12 mouse cellular contexts compared by ENCODE assay signal in genomic region chr10:61624771-61625170, GRCm38 (mm10). TPM values are rescaled to one million over a fixed set of nuclear protein-coding genes. Genes with fewer than 3 reads are reported as not detected.
DNase-seq lines count a peak whose midpoint lies in the region; ATAC-seq and TF ChIP-seq lines count a peak whose summit lies in the region.
"Had no signal": no experiment of that assay in that cellular context is flagged by ENCODE, and none has a peak within 500 bp of the region (broad histone marks: within the 10 kb centered on the region; RNA-seq: fewer than 3 reads in every experiment).

No protein-coding gene starts in this region.

- no peaks in the 10 kb centered on the region for H3K9me3 ChIP-seq in kidney, embryonic 15.5 days (replicated peaks)
- H3K9me3 ChIP-seq in forebrain, embryonic 13.5 days (replicated peaks) = no peaks in the 10 kb centered on the region
- no peaks in the 10 kb centered on the region for H3K9me3 ChIP-seq in midbrain, embryonic 14.5 days (ENCODE audit: control insufficient read depth, low read length)

- H3K27ac ChIP-seq in kidney, embryonic 15.5 days = no peak overlapping the region
- no peak overlapping the region for H3K27ac ChIP-seq in cortical plate, adult 2 months (ENCODE audit: insufficient read depth, low read length)
- H3K27ac ChIP-seq in forebrain, embryonic 13.5 days = no peak overlapping the region
- no peak overlapping the region for H3K27ac ChIP-seq in midbrain, embryonic 14.5 days (replicated peaks; ENCODE audit: low read depth, low read length)
- H3K27ac ChIP-seq: layer of hippocampus, adult 2 months had no signal

- H3K36me3 ChIP-seq in kidney, embryonic 15.5 days = no peaks in the 10 kb centered on the region
- H3K36me3 ChIP-seq in forebrain, embryonic 13.5 days (ENCODE audit: poor library complexity, severe bottlenecking) = no peaks in the 10 kb centered on the region
- H3K36me3 ChIP-seq in midbrain, embryonic 14.5 days (ENCODE audit: control insufficient read depth, insufficient read depth, low read length) = no peaks in the 10 kb centered on the region

- TF ChIP-seq CTCF in cortical plate, adult 2 months (IDR thresholded peaks at IDR 0.05; ENCODE audit: extremely low read depth, insufficient read depth, low read length) = no peak

- H3K4me2 ChIP-seq in kidney, embryonic 15.5 days = peak overlapping the region; percentile 82
- H3K4me2 ChIP-seq in forebrain, embryonic 13.5 days = 0 out of 2 replicates have a peak overlapping the region, but pooled peaks have one; percentile 76
- peak overlapping the region; percentile 74 for H3K4me2 ChIP-seq in midbrain, embryonic 14.5 days (ENCODE audit: low read length)

- H3K27me3 ChIP-seq in kidney, embryonic 15.5 days = peaks cover 39% of the 10 kb centered on the region
- H3K27me3 ChIP-seq in forebrain, embryonic 13.5 days = peaks cover 59% of the 10 kb centered on the region
- H3K27me3 ChIP-seq in midbrain, embryonic 14.5 days (ENCODE audit: control insufficient read depth, insufficient read depth, low read length) = peaks cover 14% of the 10 kb centered on the region; the same call in 1 of the 2 replicates

- 14% methylated on average over 5 of the region's 5 CpGs for WGBS in kidney, embryonic 15.5 days
- 25% methylated on average over 5 of the region's 5 CpGs for WGBS in forebrain, embryonic 13.5 days
- WGBS in midbrain, embryonic 14.5 days = 26% methylated on average over 5 of the region's 5 CpGs

- ATAC-seq in kidney, embryonic 15.5 days (replicated peaks; ENCODE audit: low FRiP score) = no peak
- ATAC-seq in forebrain, embryonic 13.5 days = no peak
- no peak for ATAC-seq in midbrain, embryonic 14.5 days (ENCODE audit: low FRiP score, low TSS enrichment)

- peak overlapping the region; percentile 11; the same call in 1 of the 2 replicates for H3K9ac ChIP-seq in kidney, embryonic 15.5 days
- no peak overlapping the region for H3K9ac ChIP-seq in forebrain, embryonic 13.5 days
- H3K9ac ChIP-seq in midbrain, embryonic 14.5 days (replicated peaks; ENCODE audit: low read length) = no peak overlapping the region; the same call in 1 of the 2 replicates

- DNase-seq in kidney, adult 11 months = no peak
- DNase-seq in midbrain, embryonic 14.5 days = no peak
- DNase-seq in left cerebral cortex, adult 9 months (ENCODE audit: low spot score in 2 of 2) = no peak
- no peak for DNase-seq in ovary, adult 18-20 months (ENCODE audit: low spot score)
- DNase-seq in spleen, postnatal 14 days (ENCODE audit: low spot score in 2 of 2) = no peak
- DNase-seq: lung, postnatal 36 days; thymus, adult 2 months had no signal

- H3K4me1 ChIP-seq in kidney, embryonic 15.5 days = peaks cover 22% of the 10 kb centered on the region
- no peaks in the 10 kb centered on the region for H3K4me1 ChIP-seq in cortical plate, adult 2 months (ENCODE audit: control insufficient read depth, insufficient read depth, low read length)
- H3K4me1 ChIP-seq in forebrain, embryonic 13.5 days = peaks cover 12% of the 10 kb centered on the region
- peaks cover 12% of the 10 kb centered on the region; the same call in 1 of the 2 replicates for H3K4me1 ChIP-seq in midbrain, embryonic 14.5 days (ENCODE audit: control insufficient read depth, insufficient read depth, low read length)

- peak overlapping the region; percentile 42; the same call in 1 of the 2 replicates for H3K4me3 ChIP-seq in kidney, embryonic 15.5 days (replicated peaks)
- H3K4me3 ChIP-seq in cortical plate, adult 2 months (ENCODE audit: insufficient read depth, low read length) = peak overlapping the region; percentile 46; the same call in 1 of the 2 replicates
- H3K4me3 ChIP-seq in forebrain, embryonic 13.5 days = peak overlapping the region; percentile 45; the same call in 1 of the 2 replicates
- H3K4me3 ChIP-seq in midbrain, embryonic 14.5 days (replicated peaks; ENCODE audit: low read depth, low read length) = peak overlapping the region; percentile 39; the same call in 1 of the 2 replicates

- no peak for TF ChIP-seq POLR2A in cortical plate, adult 2 months (IDR thresholded peaks at IDR 0.05; ENCODE audit: extremely low read depth, insufficient read depth, low read length)

RNA-seq across cellular contexts. Expression of gene Ppa1, which starts 23.6 kb away (rescaled TPM):
- 193 and 202 TPM in 2 replicates for polyA plus RNA-seq in kidney, embryonic 15.5 days (2015; fragmentation: Nextera tagmentation; extraction: Ambion mirVana)
- 98.7 and 108 TPM in 2 replicates for polyA plus RNA-seq in cortical plate, adult 2 months (2012; rRNA removed)
- polyA plus RNA-seq in forebrain, embryonic 13.5 days (2015; fragmentation: Nextera tagmentation; extraction: Ambion mirVana) = 285 and 287 TPM in 2 replicates
- 205 and 216 TPM in 2 replicates for polyA plus RNA-seq in midbrain, embryonic 14.5 days (2014; fragmentation: Nextera tagmentation; extraction: Ambion mirVana)

RNA-seq across cellular contexts. Expression of gene Npffr1, which starts 29.5 kb away (rescaled TPM):
- polyA plus RNA-seq in kidney, embryonic 15.5 days (2015; fragmentation: Nextera tagmentation; extraction: Ambion mirVana) = 0.12 and 0.21 TPM in 2 replicates
- polyA plus RNA-seq in cortical plate, adult 2 months (2012; rRNA removed) = 0.35 and 0.57 TPM in 2 replicates
- polyA plus RNA-seq in forebrain, embryonic 13.5 days (2015; fragmentation: Nextera tagmentation; extraction: Ambion mirVana) = 0.24 and 0.36 TPM in 2 replicates
- polyA plus RNA-seq in midbrain, embryonic 14.5 days (2014; fragmentation: Nextera tagmentation; extraction: Ambion mirVana) = 0.87 and 0.98 TPM in 2 replicates
- polyA plus RNA-seq: liver, adult 2 months had no signal

RNA-seq across cellular contexts. Expression of gene Sar1a, which starts 55.3 kb away (rescaled TPM):
- polyA plus RNA-seq in kidney, embryonic 15.5 days (2015; fragmentation: Nextera tagmentation; extraction: Ambion mirVana) = 225 and 236 TPM in 2 replicates
- polyA plus RNA-seq in cortical plate, adult 2 months (2012; rRNA removed) = 106 and 108 TPM in 2 replicates
- polyA plus RNA-seq in forebrain, embryonic 13.5 days (2015; fragmentation: Nextera tagmentation; extraction: Ambion mirVana) = 205 and 216 TPM in 2 replicates
- polyA plus RNA-seq in midbrain, embryonic 14.5 days (2014; fragmentation: Nextera tagmentation; extraction: Ambion mirVana) = 189 and 227 TPM in 2 replicates
